Mouse (Mus musculus): ENCODE data around the gene Ccdc57.
"Not testable (repeated sequence)": the region's sequence is repeated elsewhere in the genome, so short reads cannot be mapped to it uniquely, and the experiment has no call there.

Ccdc57 gene

GRCm38 (mm10) chr11:120781361-120781760 lies 151.3 kb downstream of the Ccdc57 start:
- DNase-seq = not testable (repeated sequence)

DNA sequence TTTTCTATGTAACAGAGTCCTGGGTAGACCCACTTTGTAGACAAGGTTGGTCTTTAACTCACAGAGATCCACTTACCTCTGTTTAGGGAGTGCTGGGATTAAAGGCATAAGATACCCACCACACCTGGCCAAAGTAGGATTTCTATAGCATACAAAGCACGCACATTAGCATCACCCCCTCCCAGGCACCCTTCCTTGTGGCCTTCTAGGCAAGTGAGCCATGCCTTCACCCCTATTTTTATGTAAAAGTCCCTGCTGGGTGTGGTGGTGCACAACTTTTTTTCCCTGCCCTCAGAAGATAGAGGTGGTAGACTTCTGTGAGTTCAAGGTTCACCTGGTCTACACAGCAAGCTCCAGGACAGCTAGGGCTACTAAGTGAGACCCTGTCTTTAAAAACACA lies 152.8 kb downstream of the Ccdc57 start:
- no peak for DNase-seq

DNA sequence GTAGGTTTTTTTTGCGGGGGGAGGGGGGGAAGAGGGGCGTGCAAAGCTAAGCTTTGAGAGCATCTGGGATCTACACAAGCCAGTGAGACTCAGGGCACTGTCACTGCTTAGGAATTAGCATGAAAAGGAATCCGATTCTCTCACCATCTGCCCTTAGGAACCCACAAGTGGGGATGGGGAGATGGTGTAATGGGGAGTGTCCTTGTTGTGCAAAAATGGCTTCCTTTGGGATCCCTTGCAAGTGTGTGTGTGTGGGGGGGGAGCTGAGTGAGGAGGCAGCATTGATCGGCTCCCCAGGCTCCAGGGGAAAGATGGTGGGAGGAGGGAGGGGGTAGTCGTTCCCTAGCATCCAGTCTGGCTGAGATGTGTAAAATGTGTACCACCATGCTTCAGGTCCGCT lies 155.5 kb downstream of the Ccdc57 start:
- no peak for DNase-seq
